ENCODE assay signal across 27 mouse cellular contexts in genomic region chr10:24984801-24985200, GRCm38 (mm10). TPM values are rescaled to one million over a fixed set of nuclear protein-coding genes. Genes with fewer than 3 reads are reported as not detected.
DNase-seq lines count a peak whose midpoint lies in the region; ATAC-seq lines count a peak whose summit lies in the region.
"Had no signal": no experiment of that assay in that cellular context is flagged by ENCODE, and none has a peak within 500 bp of the region (broad histone marks: within the 10 kb centered on the region; RNA-seq: fewer than 3 reads in every experiment).

No protein-coding gene starts in this region.

- H3K9me3 ChIP-seq in heart, embryonic 14.5 days (ENCODE audit: control insufficient read depth, low read length): peaks cover 10% of the 10 kb centered on the region; the same call in 1 of the 2 replicates

- no peak overlapping the region for H3K9ac ChIP-seq in heart, embryonic 14.5 days (ENCODE audit: low read length)
- H3K9ac ChIP-seq: hindbrain, embryonic 14.5 days; limb, embryonic 12.5 days; liver, embryonic 12.5 days; midbrain, embryonic 12.5 days had no signal

- intact Hi-C loops in heart, postnatal 36 days (cut with DNase I): no loop called here
- intact Hi-C loops in left cerebral cortex, postnatal 36 days (cut with DNase I): loop anchor here (5.0 kb wide), 1 partner anchor 168 kb away; no protein-coding TSS in a partner anchor

- H3K27me3 ChIP-seq in heart, embryonic 14.5 days (ENCODE audit: control insufficient read depth, insufficient read depth, low read length): no peaks in the 10 kb centered on the region
- H3K27me3 ChIP-seq: limb, embryonic 12.5 days; liver, embryonic 12.5 days; midbrain, embryonic 12.5 days had no signal

- WGBS in heart, embryonic 14.5 days: 73% methylated on average over 4 of the region's 4 CpGs

- no peaks in the 10 kb centered on the region; a peak in 2 of 4 replicates for H3K4me1 ChIP-seq in heart, embryonic 14.5 days (ENCODE audit: control insufficient read depth in 2 of 2, insufficient read depth in 2 of 2, low read length in 2 of 2)
- H3K4me1 ChIP-seq: limb, embryonic 12.5 days; liver, embryonic 12.5 days; midbrain, embryonic 12.5 days had no signal

- no peak for ATAC-seq in heart, embryonic 14.5 days (ENCODE audit: insufficient number of reproducible peaks, insufficient read depth, low FRiP score, low read depth)
- ATAC-seq: forebrain, embryonic 14.5 days; inflammation-experienced regulatory T-cells, adult 6 months; liver, embryonic 12.5 days had no signal

- H3K4me2 ChIP-seq in heart, embryonic 14.5 days (ENCODE audit: low read length): no peak overlapping the region
- H3K4me2 ChIP-seq: hindbrain, embryonic 14.5 days; limb, embryonic 12.5 days; liver, embryonic 12.5 days; midbrain, embryonic 12.5 days had no signal

- H3K36me3 ChIP-seq in heart, embryonic 14.5 days (ENCODE audit: control insufficient read depth, insufficient read depth, low read length): no peaks in the 10 kb centered on the region
- H3K36me3 ChIP-seq: limb, embryonic 12.5 days; liver, embryonic 12.5 days; midbrain, embryonic 12.5 days had no signal

- H3K27ac ChIP-seq in heart, embryonic 14.5 days (replicated peaks in 1 of 2; ENCODE audit: control insufficient read depth in 1 of 2, insufficient read depth in 1 of 2, low read depth in 2 of 2, low read length in 2 of 2): peak overlapping the region; percentile 50 to 77
- H3K27ac ChIP-seq: gastrocnemius, adult 2 months; hindbrain, embryonic 14.5 days; limb, embryonic 12.5 days; liver, embryonic 12.5 days; midbrain, embryonic 12.5 days; stomach, postnatal 0 days had no signal

- no peak for DNase-seq in heart, postnatal 36 days
- peak; percentile 77 for DNase-seq in right cerebral cortex, adult 18-20 months
- DNase-seq in right cerebral cortex, postnatal 10 days (ENCODE audit: low spot score in 2 of 2): no peak
- DNase-seq in brain, adult 2 months (ENCODE audit: low read depth, low spot score): peak; percentile 89
- peak; percentile 60 for DNase-seq in left cerebral cortex, postnatal 36 days (ENCODE audit: low spot score in 2 of 2)
- no peak for DNase-seq in kidney, postnatal 25 days
- DNase-seq: adrenal gland, postnatal 10 days; cerebellum, adult 2 months; cerebellum, postnatal 36 days; gastrocnemius, adult 2 months; heart, postnatal 4 days; kidney, adult 18-20 months; lung, adult 2 months; lung, postnatal 14 days; thymus, adult 2 months; thymus, postnatal 4 days had no signal

- no peak overlapping the region for H3K4me3 ChIP-seq in heart, embryonic 14.5 days (ENCODE audit: control insufficient read depth in 1 of 2, insufficient read depth in 1 of 2, low read depth in 1 of 2, low read length in 2 of 2)
- H3K4me3 ChIP-seq: gastrocnemius, adult 2 months; limb, embryonic 12.5 days; liver, embryonic 12.5 days; midbrain, embryonic 12.5 days had no signal

RNA-seq across cellular contexts. Expression of gene Arg1, which starts 57.5 kb away (rescaled TPM):
- 0.66 and 1.2 TPM in 2 replicates for polyA plus RNA-seq in heart, embryonic 14.5 days (2014; fragmentation: Nextera tagmentation; extraction: Ambion mirVana)
- not detected for total RNA-seq in heart, postnatal 36 days (2021)
- under 1 TPM in 1 of 2 experiments, not detected in 1; 0.27 TPM for total RNA-seq in left cerebral cortex, postnatal 36 days (2021)
- total RNA-seq: gastrocnemius, adult 2 months; layer of hippocampus, postnatal 14 days; megakaryocyte progenitor cell, adult 5-6 weeks; MEL had no signal

Comparison
In these comparisons a context has a peak if more than half of its experiments do, and no peak if none do; other contexts are left out.
1. DNase-seq: peak in right cerebral cortex, adult 18-20 months (single experiment), brain, adult 2 months (single experiment) and left cerebral cortex, postnatal 36 days (2 of 2); none in heart, postnatal 36 days (0 of 2), right cerebral cortex, postnatal 10 days (0 of 2) and kidney, postnatal 25 days (0 of 2).